Mouse (Mus musculus) ZHBTc4 (cell line): ENCODE results near the gene Esr1.

ENCODE experiments used
- DNase-seq: peaks from one replicate; pipeline ENCODE4 v3.0.0-alpha.2; 2011; ENCODE audit warnings: low read depth, low spot score

Esr1 gene

DNA sequence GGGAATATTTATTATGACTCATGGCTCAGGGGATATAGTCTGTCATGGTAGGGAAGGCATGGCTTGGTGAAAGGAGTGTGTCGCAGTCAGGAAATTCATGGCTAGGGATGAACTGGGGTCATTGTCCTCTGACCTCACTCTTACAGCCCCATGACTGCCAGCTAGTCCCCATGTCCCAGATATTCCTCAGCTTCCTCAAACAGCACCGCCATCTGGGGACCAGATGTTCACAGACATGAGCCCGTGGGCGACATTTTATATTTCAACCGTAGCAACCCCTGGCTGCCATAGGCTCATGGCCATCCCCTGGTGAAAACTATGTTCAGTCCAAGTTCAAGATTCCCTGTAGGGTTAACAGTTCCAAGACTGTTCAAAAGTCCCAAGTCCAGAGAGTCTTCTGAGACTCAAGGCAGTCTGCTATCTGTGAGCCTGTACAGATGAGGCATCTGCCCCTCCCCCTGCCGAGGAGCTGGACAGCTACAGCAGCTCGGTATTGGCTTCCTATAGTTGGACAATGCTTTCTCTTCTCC, 83.0 kb downstream of the Esr1 start:
- no peak for DNase-seq

DNA sequence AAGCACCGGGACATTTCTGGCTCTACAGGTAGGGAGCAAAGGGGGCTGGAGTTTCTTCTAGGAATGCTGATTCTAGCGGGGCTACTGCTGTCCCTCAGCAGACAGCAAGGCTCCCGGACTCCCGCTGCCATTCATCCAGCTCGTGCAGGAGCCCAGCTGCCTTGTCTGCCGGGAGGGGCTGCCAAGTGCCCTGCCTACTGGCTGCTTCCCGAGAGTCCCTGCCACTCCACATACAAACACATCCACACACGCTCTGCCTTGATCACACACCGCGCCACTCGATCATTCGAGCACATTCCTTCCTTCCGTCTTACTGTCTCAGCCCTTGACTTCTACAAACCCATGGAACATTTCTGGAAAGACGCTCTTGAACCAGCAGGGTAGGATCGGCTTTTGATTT, 98.5 kb downstream of the Esr1 start:
- DNase-seq: peak; percentile 26

DNA sequence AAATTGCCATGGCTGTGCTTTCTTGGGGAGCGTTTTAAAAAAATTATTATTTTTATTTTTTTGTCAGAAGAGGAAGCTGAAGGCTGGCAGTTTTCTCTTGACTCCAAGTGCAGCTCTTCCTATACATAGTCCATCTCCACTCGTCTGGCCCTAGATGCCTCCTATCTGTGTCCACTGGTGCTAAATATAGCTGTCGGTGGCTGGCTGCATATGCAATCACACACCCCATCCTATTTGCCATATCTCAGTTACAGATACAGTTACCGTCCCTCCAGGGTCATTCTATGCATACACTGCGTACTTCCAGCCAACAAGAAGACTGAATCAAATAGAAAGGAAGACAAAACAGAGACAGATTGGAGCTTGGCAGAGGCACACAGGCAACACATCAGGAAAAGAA, 100.0 kb downstream of the Esr1 start:
- DNase-seq: no peak

DNA sequence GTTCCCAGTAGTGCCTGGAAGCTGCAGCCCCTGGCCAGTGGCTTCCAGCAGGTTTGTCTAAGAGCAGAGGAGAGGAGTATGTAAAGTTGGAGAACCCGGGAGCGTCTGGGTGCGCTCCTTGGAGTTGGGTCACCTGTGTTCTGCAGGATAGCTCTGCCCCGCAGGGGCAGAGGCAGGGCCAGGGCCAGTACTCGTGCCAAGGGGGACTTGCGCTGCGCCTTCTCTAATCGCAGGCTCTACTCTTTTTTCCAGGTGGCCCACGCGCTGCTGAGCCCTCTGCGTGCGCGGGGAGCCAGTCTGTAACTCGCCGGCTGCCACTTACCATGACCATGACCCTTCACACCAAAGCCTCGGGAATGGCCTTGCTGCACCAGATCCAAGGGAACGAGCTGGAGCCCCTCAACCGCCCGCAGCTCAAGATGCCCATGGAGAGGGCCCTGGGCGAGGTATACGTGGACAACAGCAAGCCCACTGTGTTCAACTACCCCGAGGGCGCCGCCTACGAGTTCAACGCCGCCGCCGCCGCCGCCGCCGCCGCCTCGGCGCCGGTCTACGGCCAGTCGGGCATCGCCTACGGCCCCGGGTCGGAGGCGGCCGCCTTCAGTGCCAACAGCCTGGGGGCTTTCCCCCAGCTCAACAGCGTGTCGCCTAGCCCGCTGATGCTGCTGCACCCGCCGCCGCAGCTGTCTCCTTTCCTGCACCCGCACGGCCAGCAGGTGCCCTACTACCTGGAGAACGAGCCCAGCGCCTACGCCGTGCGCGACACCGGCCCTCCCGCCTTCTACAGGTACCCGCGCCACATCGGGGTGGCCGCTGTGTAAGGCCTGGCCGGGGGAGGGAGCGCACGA, 100.9 kb downstream of the Esr1 start:
- DNase-seq: peak; percentile 57

DNA sequence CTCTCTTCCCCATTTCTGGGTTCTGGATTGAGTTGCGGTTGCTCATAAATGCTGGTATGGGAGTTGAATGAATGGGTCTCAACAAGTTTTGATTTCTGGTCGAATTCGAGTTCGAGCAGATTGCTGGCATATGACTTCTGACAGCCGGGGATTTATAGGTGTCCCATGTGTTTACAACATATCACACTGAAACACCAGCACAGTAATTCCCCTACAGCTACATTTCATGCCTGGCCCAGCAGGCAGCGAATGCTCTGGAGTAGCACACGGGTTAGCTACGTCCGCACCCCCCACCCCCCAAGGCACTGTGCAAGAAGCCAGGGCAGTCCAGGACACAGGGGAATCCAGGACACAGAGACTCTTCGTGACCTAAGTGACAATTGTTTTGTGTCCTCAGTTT, 102.0 kb downstream of the Esr1 start:
- no peak for DNase-seq

DNA sequence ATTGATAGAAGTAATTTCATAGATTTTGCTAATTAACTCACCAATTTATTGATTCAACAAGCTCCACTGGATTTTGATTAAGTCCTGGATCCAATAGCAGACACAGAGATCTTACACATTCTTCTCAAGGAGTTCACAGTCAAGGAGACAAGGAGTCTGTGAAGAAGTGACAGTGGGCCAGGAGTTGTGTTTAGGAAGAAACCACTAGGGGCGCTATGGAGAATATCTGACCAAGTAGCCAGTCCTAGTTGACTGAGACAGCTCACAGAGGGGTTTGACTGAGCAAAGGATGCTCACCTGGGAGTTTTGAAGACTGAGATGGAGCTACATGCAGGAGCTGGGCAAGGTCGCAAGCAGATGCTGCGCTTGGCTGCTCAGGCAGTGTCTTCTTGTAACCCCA, 113.5 kb downstream of the Esr1 start:
- peak; percentile 68 for DNase-seq

DNA sequence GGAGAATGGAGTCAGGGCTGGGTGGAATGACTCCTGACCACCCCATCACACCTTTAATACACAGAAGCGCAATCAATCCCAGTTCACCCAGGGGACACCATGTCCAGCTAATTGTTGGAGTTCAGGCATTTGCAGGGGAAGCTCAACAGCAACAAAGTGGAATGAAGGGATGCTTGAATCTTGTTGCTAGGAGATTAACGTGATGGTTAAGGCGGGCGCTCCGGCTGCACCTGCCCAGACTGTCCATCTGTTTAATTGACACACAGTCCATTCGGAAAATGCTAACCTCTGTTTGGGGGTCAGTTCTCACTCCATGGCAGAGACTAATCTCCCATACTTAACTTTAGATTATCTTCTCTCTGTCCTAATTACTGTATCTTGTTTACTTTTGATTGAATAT, 114.7 kb downstream of the Esr1 start:
- no peak for DNase-seq

DNA sequence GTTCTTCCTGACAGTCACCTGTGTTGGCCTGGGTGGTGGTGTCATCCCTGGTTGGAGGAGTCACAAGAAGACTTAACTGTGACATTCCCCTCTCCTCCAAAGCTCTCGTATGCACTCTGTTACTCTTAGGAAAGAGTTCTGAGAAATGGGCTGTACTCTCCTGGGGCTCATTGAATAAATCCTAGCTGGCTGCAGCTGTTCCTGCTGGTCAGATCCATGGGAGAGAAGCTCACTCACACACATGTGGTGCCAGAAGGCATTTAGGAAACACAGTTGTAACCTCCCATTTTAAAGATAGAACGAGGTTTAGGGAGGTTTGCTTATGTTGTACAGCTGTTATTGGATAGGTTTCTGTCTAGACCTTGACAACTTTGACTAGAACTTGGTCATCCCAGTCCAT, 120.9 kb downstream of the Esr1 start:
- DNase-seq: no peak

DNA sequence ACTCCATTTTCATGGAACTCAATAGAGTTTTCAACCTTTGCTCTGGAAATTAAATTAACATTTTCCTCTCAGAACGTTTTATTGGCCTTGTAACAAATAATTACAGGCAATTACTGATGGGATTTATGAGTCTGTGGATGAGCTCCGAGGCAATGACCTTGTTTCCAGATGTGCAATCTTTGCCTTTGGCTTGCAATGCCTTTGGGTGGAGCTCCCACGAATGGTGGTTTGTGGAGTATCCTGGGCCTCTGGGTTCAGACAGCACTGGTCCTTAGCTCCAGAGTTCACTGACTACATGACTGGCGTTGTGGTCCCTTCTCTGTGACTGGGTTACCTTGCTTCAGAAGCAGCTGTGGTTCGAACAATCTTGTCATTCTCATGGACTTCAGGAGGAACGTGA, 122.6 kb downstream of the Esr1 start:
- no peak for DNase-seq

DNA sequence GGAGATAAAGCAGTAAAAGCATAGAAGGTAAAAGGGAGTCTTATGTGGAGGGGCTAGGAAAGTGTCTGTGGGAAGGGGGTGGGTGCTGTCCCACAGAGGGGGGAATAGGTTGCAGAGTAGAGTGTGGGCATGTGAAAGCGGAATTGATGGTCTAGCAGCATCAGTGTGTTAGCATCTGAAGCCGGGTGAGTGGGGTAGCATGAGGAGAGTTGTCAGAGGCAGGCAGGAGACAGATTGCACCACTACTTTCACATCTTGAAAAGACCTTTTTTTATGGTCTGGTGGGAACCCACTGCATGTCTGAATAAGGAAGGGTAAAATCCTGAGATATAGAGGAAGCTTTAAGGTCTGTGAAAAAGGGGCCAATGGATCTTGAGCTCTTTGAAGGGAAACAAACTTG, 123.5 kb downstream of the Esr1 start:
- DNase-seq: no peak

DNA sequence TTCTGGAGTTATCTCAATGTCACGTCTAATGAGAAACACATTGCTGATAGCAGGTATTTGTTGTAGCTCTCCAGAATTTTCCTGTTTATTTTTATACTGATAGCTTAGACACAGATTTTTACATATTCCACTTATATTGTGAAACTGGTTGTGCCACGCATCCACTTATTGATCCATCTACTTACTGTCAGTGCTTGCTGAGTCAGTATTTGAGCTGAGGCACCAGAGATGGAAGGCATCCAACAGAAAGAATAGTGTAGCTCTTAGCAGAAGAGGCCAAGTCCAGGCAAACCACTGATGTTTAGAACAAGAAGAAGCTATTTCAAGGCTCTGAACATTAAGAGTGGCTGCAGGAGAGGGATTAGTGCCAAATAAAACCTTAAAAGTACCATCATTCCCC, 126.9 kb downstream of the Esr1 start:
- DNase-seq: no peak

DNA sequence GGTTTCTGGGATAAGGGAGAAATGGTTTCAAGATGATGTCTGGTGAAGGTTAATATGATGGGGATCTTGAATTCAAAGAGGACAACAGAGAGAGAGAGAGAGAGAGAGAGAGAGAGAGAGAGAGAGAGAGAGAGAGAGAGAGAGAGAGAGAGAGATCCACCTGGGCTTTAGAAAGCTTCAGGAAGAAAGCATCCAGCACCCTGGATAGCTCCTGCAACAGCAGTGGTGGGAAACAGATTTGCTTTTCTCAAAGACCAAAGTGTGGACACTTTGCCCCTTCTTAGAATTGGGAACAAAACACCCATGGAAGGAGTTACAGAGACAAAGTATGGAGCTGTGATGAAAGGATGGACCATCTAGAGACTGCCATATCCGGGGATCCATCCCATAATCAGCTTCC, 139.7 kb downstream of the Esr1 start:
- peak; percentile 16 for DNase-seq

DNA sequence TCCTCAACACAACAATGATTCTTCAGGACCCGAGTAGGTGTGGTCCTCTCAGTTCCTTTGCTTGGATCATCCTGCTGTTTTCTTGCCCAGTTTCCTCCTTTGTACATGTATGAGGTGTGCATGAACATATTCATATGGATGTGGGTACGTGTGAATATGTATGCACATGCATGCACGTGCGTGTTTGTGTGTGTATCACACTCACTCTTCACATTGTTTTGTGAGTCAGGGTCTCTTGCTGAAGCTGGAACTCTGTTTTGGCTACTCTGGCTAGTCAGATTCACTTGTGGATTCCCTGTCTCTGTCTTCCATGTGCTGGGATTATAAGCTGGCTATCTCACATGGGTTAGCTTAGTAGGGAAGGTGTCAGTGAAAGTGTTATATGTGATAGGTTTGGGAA, 141.6 kb downstream of the Esr1 start:
- DNase-seq: no peak

DNA sequence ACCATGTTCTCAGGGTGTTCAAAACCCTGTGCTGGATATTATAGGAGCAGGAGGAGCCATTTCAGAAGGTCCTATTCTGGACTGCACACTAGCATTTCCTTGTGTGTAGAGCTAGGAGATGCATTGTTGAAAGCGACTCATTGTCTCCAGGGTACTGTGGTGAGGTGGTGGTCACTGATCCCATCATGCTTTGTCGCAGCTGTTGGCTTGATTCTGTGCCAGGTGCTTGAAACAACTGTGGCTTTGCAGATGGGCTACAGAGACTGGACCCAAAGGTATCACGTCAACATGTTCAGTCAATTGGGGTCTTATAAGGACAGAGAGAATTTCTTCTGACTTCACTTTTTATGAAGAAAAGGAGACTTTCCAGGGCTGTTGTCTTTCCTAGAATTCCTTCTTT, 164.1 kb downstream of the Esr1 start:
- no peak for DNase-seq

DNA sequence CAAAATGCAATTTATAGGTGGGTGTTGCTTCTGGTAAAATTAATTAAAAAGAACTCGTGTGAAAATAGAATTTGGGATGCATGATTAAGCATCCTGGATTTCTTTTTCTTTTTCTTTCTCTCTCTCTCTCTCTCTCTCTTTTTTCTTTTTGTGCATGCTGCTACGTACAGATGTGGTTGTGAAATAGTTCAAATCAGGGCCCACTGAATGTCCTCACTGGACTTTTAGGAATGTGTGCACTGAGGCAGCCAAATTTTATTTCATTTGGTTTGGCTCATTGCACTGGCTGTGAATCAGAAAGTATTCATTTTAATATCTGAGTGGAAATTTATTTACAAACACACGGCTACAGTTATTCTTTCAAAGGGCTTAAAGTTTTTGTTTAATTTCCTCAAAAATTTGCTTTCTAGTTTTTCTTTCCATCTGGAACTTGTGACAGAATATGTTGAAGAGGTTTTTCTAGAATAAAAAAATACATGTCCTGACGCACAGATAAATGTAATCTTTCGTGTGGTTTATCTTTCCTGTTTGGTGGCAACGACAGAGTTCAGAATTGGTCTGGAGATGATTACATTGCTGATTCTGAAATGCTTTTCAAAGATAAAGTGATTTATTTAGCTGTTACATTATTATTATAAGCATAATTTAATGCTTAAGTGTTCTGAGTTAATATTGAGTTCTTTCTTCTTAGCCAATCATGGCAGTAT, 164.8 kb downstream of the Esr1 start:
- DNase-seq: no peak

DNA sequence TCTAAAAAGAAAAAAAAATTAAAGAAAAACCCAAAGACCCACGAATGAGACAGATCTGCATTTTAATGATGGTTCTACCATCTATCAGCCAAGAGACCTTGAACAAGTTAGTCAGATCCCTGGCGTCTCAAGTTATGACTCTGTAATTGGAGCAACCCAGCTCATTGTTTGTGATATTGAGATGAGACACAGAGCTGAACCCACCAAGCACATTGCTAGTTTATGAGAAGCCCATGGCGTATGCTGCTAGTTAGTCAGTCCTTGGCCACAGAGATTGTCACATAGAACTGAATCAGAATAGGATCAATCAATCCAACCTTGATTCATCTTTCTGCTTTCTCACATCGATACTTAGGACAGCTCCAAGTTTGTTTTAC, 165.3 kb downstream of the Esr1 start:
- DNase-seq: no peak

DNA sequence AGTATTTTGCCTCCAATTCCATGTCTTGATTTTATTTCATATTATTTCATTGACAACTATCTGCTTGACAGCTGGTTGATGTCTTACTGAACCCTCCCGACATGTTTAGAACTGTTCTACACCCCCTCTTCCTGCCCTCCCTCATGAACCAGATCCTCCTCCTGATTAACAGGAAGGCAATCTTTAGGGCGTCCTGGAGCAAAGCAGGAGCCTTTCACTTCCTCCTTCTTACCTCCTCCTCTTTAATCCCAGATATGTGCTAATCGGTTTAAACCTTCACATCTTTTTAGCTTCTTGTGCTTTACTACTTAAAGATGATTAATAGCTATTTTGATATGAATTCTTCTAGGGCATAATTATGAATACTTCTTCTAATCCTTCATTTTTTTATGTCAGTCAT, 166.6 kb downstream of the Esr1 start:
- DNase-seq: no peak

DNA sequence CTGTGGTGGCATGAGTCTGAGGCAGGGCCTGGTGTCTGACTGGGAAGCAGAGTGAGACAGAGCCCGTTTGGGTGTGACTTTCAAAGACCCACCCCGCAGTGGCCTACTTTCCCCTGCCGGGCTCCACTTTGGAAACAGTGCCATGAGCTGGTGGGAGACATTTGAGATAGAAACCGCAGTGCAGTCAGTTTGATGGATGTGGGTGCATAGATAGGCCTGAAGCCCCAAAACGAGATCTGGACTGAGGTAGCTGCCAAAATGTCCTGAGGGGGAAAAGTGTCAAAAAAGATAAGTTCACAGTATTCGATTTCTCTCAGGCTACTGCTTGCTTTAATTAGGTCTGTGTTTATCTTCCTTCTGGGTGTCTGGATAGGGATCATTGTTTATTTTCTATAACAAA, 169.5 kb downstream of the Esr1 start:
- no peak for DNase-seq

DNA sequence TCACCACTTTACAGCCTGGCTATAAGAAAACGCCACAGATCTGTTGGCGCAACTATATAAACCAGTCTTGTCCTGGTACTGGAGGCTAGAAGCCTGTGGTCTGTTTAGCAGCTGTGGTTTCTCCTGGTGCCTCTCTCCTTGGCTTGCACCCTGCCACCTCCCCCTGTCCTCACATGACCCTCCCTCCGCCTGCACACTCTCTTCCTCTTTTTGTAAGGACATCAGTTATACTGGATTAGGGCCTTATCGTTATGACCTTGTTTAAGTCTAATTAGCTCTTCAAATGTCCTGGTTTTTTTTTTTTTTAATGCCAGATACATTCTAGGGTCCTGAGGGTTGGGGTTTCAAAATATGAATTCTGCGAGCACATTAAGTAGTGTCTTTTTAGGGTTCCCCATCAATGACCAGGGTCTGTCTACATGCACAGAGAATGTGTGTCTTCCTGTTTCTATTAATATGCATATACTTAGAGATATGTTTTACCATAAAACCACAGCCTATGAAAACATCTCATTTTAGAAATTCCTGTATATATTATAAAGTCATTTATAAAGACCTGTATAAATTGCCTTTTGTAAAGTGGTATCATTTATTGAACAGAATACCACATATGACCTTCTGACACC, 175.7 kb downstream of the Esr1 start:
- no peak for DNase-seq

DNA sequence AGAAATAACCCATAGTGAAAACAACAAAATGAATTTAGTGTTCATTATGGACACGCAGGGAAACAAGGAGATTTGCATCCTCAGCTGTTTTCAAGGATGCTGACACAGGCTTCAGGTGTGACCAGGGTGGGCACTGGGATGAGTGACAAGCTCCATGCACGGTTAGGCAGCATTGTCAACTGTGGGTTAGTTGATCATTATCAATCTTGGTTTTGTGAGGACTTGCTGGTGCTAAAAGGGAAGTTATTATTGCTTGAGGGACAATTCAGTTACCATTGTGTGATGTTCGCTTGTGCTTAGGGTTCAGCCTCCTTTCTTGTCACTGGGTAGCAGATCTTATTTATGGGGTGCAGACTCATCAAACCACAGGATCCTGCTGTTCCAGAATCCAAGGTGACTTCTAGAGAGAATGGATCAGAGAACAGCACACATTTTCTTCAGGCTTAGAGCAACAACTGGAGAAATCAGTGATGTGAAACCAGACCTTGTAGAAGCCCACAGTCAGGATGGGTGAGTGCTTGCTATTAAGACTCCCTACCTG, 186.9 kb downstream of the Esr1 start:
- no peak for DNase-seq

DNA sequence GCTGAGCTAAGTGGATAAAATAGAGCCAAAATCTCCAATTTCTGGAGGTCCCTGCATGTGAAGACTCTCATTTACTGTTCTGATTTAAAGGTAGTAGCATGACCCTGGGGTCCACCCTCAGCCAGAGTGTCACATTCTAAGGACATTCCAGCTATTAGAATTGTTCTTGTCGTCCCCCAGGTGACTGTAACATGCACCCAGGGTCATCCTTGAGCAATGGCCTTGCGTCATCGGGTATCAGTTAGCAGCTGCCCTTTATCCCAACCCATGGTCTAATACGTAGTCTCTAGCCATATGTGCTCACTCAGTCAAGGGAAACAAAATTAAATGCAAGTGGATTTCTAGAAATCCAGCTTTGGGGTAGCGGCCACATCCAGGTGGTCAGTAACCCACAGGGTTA, 213.0 kb downstream of the Esr1 start:
- DNase-seq: no peak

DNA sequence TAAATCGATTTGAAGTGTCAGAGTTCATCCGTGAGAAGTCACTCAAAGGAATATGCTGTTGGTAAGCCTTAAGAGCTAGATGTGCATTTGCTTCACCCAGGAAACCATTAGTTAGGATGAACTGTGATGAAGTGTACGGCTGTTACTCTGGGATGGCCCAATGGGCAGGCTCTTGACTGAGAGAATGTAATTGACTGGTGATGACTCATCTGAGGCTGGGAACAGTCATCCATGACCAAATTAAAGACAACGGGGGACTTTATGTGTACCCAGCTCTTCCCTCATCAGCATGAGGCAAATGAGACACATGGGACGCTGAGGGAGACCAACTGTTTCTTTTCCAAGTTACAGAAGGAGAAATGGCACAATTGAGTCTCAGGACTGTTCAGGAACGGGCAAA, 219.2 kb downstream of the Esr1 start:
- no peak for DNase-seq
